Mouse (Mus musculus): ENCODE data around the gene Gucy2d.

Gucy2d gene

DNA sequence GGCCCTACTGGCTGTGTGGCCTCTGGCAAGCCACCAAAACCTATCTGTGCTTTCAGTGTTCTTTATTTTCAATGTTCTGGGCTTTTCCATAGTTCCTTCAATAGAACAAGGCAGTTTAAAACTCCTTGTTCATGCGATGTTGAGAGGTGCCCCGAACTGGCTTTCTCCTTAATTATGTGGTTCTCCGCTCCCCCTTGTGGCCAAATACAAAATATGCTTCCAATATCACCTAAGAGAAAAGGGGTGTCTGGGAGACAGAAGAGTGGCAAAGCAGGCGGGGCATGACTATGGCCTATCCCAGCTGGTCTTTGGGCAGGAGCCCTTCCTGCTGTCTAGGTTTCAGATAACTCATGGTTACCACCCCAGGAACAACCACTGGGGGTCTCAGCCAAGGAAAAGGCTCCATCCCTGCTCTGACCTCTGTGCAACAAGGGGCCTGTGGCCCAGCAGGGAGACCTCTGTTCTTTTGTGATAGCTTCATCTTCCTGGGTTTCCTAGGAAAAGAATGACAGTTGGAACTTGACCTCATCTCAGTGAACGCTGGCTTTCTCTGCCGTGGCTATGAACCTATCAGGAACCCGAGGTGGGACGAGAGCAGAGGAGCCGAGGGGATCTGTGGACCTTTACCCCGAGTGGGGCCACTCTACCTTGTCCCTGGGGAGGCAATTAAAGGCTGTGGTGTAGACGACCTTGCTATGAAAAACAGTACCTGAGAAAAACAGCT, 7.5 kb downstream of the Gucy2d start:
- in situ Hi-C loops (cut with MboI, MseI): no loop called here

DNA sequence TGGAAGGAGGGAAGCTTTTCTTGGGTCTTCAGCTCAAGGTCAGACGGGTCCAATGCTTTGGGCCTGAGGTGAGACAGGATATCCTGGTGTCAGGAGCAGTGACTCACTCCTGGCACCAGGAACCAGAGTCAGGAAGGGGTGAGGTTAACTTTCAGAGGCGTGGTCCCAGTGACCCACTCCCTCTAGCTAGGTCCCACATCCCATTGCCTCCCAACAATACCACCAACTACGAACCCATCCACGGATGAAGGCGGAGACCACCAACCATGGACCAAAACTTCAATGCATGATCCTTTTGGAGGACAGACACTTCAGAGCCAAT, 8.1 kb downstream of the Gucy2d start:
- in situ Hi-C loops (cut with MboI, MseI): no loop called here

DNA sequence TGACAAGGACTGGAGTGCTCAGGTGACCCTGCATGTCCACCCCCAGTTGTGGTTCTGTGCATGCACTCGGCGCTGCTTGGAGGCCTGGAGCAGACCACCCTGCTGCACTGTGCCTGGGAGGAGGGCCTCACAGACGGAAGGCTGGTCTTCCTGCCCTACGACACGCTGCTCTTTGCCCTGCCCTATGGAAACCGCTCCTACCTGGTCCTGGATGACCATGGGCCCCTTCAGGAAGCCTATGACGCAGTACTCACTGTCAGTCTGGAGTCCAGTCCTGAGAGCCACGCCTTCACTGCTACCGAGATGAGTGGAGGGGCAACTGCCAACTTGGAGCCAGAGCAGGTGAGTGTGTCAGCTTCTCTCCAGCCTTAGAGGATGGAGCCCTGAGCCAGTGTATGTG, 9.5 kb downstream of the Gucy2d start:
- in situ Hi-C loops (cut with MboI, MseI): no loop called here

GRCm38 (mm10) chr7:98454397-98455120, 14.3 kb downstream of the Gucy2d start:
- in situ Hi-C loops (cut with MboI, MseI): no loop called here

- in situ Hi-C loops (cut with MboI, MseI): no loop called here
These were observed 20.1 kb downstream of the Gucy2d start for GRCm38 (mm10) chr7:98460319-98460718.

DNA sequence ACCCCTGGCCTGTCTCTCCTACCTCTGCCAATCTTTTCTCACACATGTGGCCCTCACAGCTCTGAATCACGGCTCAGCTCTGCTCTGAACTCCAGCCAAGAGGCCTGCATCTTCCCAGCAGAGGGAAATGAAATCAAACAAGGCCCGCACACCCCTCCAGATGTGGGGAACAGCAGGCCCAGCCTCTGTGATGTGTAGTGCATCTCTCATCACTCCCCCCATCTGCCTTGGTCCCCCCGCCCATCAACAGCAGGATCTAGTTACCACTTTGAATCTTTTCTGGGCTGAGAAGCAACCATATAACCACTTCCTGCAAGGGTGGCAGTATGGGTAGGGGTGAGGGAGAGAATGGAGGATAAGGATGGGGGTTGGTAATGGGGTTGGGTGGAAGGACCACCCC, 28.9 kb downstream of the Gucy2d start:
- in situ Hi-C loops (cut with MboI, MseI): no loop called here

- in situ Hi-C loops (cut with MboI, MseI): no loop called here
These were observed 32.3 kb downstream of the Gucy2d start for GRCm38 (mm10) chr7:98472529-98472928.

DNA sequence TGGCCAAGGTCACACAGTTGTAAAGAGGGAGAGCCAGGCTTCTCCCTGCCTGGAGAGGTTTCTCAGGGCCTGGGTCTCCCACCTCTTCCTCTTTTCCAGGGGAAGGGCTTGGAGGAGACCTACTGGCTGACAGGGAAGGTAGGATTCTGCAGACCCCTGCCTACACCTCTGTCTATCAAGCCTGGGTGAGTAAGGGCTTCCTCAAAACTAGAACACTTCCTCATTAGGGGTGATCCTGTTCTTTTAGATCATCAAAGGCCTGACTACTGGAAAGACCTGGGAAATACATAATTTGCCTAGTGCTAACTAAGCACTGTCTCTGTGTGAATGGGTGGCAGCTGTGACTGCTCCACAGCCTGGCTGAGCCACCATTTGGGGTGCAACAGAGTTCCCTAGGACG, 34.3 kb downstream of the Gucy2d start:
- in situ Hi-C loops (cut with MboI, MseI): no loop called here

- in situ Hi-C loops (cut with MboI, MseI): no loop called here
These were observed 36.9 kb downstream of the Gucy2d start for GRCm38 (mm10) chr7:98477153-98477552.

DNA sequence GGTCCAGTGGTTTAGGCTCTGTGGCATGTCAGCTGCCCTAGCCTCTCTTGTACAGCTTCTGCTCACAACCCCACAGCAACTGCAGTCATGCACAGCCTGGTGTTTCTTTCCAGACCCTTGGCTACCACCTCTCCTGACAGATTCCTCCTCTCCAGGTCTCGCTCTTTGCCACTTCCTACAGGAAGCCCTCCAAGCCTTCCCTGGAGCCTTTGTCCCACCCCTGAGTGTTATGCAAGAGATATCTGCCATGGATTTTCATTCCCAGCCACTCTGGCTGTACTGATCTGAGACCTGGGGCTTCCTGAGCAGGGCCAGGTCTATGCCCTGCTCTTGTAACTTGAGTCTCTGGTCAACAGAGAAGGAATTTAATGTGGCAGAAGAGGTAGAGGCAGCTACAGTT, 40.3 kb downstream of the Gucy2d start:
- in situ Hi-C loops (cut with MboI, MseI): loop anchor here (10.0 kb wide), 1 partner anchor 234 kb away; no protein-coding TSS in a partner anchor

DNA sequence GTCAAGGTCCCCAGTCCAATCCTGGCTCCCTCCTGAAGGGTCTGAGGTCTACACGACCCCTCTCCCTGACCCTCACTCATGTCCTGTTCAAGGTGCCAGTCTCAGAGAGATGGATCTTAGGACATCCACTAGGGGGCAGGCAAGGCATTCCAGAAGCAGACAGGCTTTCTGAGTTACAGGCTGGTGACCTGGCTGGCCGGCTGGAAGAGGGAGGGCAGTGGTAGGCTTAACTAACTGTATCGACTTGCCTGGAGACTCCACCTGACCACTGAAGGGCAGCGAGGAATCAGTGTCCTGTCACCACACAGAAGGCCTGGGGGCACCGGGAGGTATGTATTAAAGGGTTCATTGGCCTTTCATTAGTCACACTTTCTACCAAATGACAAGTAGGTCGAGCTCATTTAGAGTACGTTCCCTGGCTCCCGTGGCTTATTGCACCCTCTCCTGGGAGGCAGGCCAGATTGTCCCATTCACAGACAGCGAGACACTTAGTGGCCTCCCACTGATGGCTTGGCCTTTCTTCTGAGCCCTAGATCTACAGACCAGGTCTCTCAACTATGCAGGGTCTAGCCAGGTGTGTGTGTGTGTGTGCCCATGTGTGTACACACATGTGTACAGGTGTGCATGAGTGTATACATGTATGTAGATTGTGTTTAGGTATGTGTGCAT, 41.0 kb downstream of the Gucy2d start:
- in situ Hi-C loops (cut with MboI, MseI): loop anchor here (10.0 kb wide), 1 partner anchor 234 kb away; no protein-coding TSS in a partner anchor

GRCm38 (mm10) chr7:98481861-98482260, 41.6 kb downstream of the Gucy2d start:
- in situ Hi-C loops (cut with MboI, MseI): loop anchor here (10.0 kb wide), 1 partner anchor 233 kb away; no protein-coding TSS in a partner anchor

DNA sequence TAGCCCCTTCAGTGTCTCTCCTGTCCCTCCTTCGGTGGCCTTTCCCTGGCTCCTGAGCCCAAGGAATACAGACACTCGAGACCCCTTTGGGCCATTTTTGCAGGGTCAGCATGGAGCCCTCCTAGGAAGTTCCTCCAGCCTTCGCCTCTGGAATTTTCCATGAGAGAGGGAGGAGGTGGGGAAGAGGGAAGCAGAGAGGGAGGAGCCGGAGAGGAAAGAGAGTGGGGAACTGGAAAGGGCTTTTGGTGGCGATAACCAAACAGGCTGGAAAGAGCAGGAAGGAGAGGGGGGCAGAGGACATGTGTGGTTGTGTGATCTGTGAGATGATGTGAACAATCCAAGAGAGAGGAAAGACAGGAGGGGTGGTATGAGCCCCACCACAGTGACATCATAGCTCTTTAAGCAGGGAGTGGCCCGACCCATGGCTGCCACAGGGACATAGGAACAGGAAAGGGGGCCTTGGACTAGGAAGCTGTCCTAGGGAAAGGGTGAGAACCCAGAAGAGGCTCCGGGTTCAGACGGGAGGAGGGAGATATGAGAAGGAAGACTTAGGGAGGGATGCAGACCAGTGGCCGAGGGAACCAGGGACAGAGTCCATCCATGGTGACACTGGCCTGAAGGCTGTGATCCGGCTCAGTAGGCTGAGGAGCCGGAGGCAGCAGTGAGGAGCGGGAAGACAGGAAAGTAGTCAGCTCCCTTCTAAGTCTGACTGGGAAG, 42.5 kb downstream of the Gucy2d start:
- in situ Hi-C loops (cut with MboI, MseI): loop anchor here (10.0 kb wide), 1 partner anchor 232 kb away; no protein-coding TSS in a partner anchor

DNA sequence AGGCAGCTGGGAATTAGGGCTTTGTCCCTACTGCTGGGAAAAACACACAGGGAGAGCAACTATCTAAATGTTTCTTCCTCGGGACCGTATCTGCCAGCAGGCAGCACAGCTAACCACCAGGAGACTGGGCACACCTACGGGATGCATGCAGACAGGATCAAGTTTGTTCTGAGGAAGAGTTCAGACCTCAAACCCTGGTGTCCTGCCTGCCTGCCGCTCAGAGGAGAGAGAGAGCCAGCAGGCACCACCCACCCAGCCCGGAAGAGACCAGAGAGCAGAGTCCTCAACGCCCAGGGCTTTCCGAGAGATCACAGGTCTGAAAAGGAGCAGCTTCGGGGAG, 43.0 kb downstream of the Gucy2d start:
- in situ Hi-C loops (cut with MboI, MseI): loop anchor here (10.0 kb wide), 1 partner anchor 232 kb away; no protein-coding TSS in a partner anchor

DNA sequence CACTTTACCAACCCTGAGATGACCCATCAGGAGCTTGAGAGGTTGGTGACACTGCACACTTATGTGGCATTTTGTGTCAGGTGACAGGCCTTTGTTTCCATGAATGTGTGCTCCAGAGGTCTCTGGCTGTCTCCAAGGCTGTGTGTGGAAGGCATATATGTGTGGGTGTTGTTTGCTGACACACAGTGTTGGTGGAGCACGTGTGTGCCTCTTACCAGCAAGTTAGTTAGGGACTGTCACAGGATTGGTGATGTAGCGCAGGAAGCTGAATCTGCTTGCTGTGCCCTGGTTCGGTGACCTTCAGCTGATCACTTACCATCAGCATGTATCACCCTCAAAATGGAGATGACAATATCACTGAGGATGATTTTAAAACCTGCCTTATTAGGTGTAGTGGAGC, 44.7 kb downstream of the Gucy2d start:
- in situ Hi-C loops (cut with MboI, MseI): loop anchor here (10.0 kb wide), 1 partner anchor 230 kb away; no protein-coding TSS in a partner anchor

DNA sequence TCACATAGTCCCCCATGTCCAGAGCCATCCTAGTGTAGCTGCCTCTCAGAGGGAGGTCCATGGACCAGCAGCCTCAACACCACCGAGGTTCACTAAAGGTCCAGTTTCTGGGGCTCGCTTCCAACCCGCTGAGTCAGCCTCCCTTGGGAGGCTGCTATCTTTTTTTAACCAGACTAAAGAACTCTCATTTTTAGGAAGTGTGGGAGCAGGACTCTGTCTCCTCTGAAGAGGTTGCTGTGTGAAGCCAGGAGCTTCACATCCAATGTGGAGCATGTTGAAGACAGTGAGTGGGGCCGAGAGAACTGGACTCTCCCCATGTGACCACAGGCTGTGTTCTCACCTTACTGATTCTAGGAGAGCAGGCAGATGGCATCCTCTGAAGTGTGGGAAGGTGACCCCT, 45.3 kb downstream of the Gucy2d start:
- in situ Hi-C loops (cut with MboI, MseI): loop anchor here (10.0 kb wide), 1 partner anchor 229 kb away; no protein-coding TSS in a partner anchor

- in situ Hi-C loops (cut with MboI, MseI): loop anchor here (10.0 kb wide), 1 partner anchor 228 kb away; no protein-coding TSS in a partner anchor
These were observed 46.3 kb downstream of the Gucy2d start for GRCm38 (mm10) chr7:98486471-98486917.

DNA sequence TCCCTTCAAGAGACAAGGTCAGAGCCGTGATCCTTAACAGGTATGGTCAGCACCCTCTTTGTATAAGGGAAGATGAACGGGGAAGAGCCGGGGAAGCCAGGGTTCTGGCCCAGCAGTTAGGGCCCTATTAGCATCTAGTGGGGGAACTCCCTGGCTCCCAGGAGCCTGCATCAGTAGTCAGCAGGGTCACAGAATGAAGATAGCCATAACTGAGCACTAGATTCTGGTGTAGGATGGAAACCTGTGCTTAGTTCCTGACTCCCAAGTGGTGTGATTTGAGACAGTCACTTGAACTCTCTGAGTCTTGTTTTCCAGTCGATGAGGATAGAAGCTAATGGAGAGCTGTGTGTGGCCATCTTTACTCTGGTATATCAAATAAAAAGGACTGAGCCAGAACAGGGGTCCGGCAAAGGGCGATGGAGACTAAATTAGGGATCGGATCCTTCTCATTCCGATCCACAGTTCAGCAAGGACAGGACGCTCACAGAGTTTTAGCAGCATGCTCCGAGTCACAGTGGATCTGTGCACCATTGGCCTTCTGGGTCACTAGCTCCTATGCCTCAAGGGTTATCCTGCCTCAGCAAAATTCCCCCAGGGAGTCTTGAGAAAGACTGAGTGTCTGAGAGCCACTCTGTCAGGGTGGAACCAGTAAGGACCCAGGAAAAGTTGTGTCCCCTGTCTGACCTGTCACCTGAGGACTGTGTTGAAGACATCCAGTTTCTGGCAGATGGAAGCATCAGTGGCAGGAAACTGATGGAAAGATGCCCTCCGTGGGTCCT, 47.2 kb downstream of the Gucy2d start:
- in situ Hi-C loops (cut with MboI, MseI): loop anchor here (10.0 kb wide), 1 partner anchor 227 kb away; no protein-coding TSS in a partner anchor

GRCm38 (mm10) chr7:98488398-98489130, 48.3 kb downstream of the Gucy2d start:
- in situ Hi-C loops (cut with MboI, MseI): loop anchor here (10.0 kb wide), 1 partner anchor 226 kb away; no protein-coding TSS in a partner anchor

DNA sequence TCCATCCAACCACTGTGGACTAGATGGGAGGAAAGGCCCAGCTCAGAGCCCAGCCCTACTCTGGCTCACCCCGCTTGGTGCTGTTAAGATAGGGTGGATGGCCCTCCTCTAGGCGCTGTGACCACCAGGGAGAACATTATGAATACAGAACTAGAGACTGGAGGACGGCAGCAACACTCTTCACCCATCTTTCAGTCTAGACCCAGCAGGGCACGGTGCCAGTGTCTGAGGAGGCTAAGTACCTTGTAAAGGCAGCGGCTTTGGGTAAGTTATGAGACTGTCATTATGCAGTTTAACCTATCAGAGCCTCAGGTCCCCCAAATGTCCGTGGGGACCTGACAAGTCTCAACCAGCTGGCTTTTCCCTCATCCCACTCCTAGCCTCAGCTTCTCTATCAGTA, 48.9 kb downstream of the Gucy2d start, which contains the start of gene Lrrc32:
TSS of gene Lrrc32 (plus strand) at position 153 of the 400 bp plus-strand sequence.
- in situ Hi-C loops (cut with MboI, MseI): loop anchor here (10.0 kb wide), 1 partner anchor 226 kb away; no protein-coding TSS in a partner anchor

Measured in T-helper 2 cell (primary cell).